Mouse (Mus musculus) liver, embryonic 14.5 days (tissue): Measurements from ENCODE around the gene Unc13a.

Experiments used
- CTCF ChIP-seq: IDR thresholded peaks from 2 replicates; pipeline ENCODE4 v1.5.1; 2016; ENCODE audit warnings: antibody characterized with exemption, low read depth, control low read depth
- EP300 ChIP-seq: IDR thresholded peaks from 2 replicates; pipeline ENCODE4 v1.6.1; 2016; ENCODE audit warnings: antibody characterized with exemption, low read depth

DNA sequence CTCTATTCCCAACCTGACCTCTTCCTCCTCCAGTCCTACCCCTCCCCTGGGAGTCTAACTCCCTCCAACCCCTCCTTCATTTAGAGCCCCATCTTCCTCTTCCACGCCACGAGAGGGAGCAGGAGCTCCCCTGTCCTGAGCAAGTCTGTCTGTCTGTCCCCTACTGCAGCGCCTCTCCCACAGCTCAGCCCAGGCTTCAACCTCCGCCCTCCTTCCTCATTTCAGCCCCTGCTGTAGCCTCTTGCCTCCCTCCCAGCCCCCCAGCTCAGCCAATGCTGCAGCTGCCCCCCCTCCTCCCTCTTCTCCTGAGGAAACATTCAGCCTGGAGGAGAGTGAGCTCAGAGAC is 30.5 kb upstream of the Unc13a start:
- no peak for TF ChIP-seq EP300
- TF ChIP-seq CTCF, result peak; percentile 75
